Comparison of ENCODE assay signal across 9 mouse cellular contexts in genomic region chr9:35362276-35362675, GRCm38 (mm10). TPM values are rescaled to one million over a fixed set of nuclear protein-coding genes. Genes with fewer than 3 reads are reported as not detected.
DNase-seq lines count a peak whose midpoint lies in the region; ATAC-seq and TF ChIP-seq lines count a peak whose summit lies in the region.
"Had no signal": no experiment of that assay in that cellular context is flagged by ENCODE, and none has a peak within 500 bp of the region (broad histone marks: within the 10 kb centered on the region; RNA-seq: fewer than 3 reads in every experiment).

No protein-coding gene starts in this region.

- H3K4me2 ChIP-seq in limb, embryonic 14.5 days (replicated peaks; ENCODE audit: low read depth, low read length, severe bottlenecking): no peak overlapping the region

- TF ChIP-seq CTCF in kidney, adult 2 months (conservative IDR thresholded peaks at IDR 0.05; ENCODE audit: insufficient read depth, insufficient read length, low read depth, low read length): no peak
- no peak for TF ChIP-seq CTCF in heart, adult 2 months (IDR thresholded peaks at IDR 0.05)

- H3K27me3 ChIP-seq in kidney, adult 2 months (replicated peaks; ENCODE audit: control insufficient read depth, insufficient read depth, low read length): no peaks in the 10 kb centered on the region
- no peaks in the 10 kb centered on the region for H3K27me3 ChIP-seq in heart, adult 2 months (ENCODE audit: control insufficient read depth, insufficient read depth, low read length)
- no peaks in the 10 kb centered on the region for H3K27me3 ChIP-seq in limb, embryonic 14.5 days (ENCODE audit: control insufficient read depth, insufficient read depth, low read length)

- WGBS in kidney, adult 2 months: 54% methylated on average over 7 of the region's 7 CpGs
- WGBS in heart, adult 2 months: 57% methylated on average over 7 of the region's 7 CpGs
- 38% methylated on average over 7 of the region's 7 CpGs for WGBS in limb, embryonic 14.5 days

- H3K9me3 ChIP-seq in limb, embryonic 14.5 days (ENCODE audit: control insufficient read depth, low read length): no peaks in the 10 kb centered on the region

- no peak overlapping the region for H3K27ac ChIP-seq in kidney, adult 2 months (ENCODE audit: insufficient read depth, low read depth, low read length)
- no peak overlapping the region for H3K27ac ChIP-seq in heart, adult 2 months
- H3K27ac ChIP-seq in limb, embryonic 14.5 days (replicated peaks; ENCODE audit: low read depth, low read length): peak overlapping the region; percentile 91

- no peak overlapping the region for H3K4me3 ChIP-seq in kidney, adult 2 months (ENCODE audit: insufficient read depth, low read depth, low read length)
- no peak overlapping the region for H3K4me3 ChIP-seq in heart, adult 2 months
- H3K4me3 ChIP-seq in limb, embryonic 14.5 days (replicated peaks; ENCODE audit: low read length): no peak overlapping the region

- H3K9ac ChIP-seq in heart, adult 2 months (ENCODE audit: low read depth, low read length): no peak overlapping the region
- no peak overlapping the region for H3K9ac ChIP-seq in limb, embryonic 14.5 days (ENCODE audit: low read depth, low read length, severe bottlenecking)

- peak; percentile 16 for DNase-seq in kidney, adult 2 months
- DNase-seq in kidney, adult 11 months: no peak
- peak; percentile 24 to 34 for DNase-seq in adrenal gland, postnatal 36 days
- DNase-seq in heart, adult 2 months: peak; percentile 55 to 82
- DNase-seq in limb, embryonic 14.5 days (ENCODE audit: low spot score): no peak
- DNase-seq in cerebellum, adult 9-10 months: no peak
- no peak for DNase-seq in kidney, adult 18-20 months
- no peak for DNase-seq in right cerebral cortex, adult 18-20 months
- DNase-seq: thymus, postnatal 4 days had no signal

- no peak for TF ChIP-seq POLR2A in kidney, adult 2 months (IDR thresholded peaks at IDR 0.05; ENCODE audit: low read depth, low read length)
- TF ChIP-seq POLR2A in heart, adult 2 months (IDR thresholded peaks at IDR 0.05; ENCODE audit: insufficient read depth, low read depth, low read length): no peak
- TF ChIP-seq POLR2A in limb, embryonic 14.5 days (IDR thresholded peaks at IDR 0.05; ENCODE audit: borderline replicate concordance, extremely low read depth, insufficient read depth, insufficient read length): no peak

- no peaks in the 10 kb centered on the region for H3K4me1 ChIP-seq in kidney, adult 2 months (ENCODE audit: control insufficient read depth, insufficient read depth, low read length)
- peaks cover 5% of the 10 kb centered on the region for H3K4me1 ChIP-seq in heart, adult 2 months (ENCODE audit: control insufficient read depth, insufficient read depth, low read length)
- peaks cover 51% of the 10 kb centered on the region for H3K4me1 ChIP-seq in limb, embryonic 14.5 days (ENCODE audit: control insufficient read depth, insufficient read depth, low read length)

- intact Hi-C loops in heart, adult 2 months (cut with DNase I): no loop called here

- no peaks in the 10 kb centered on the region for H3K36me3 ChIP-seq in kidney, adult 2 months (ENCODE audit: control insufficient read depth, insufficient read depth, low read length)
- H3K36me3 ChIP-seq in heart, adult 2 months (ENCODE audit: control insufficient read depth, insufficient read depth, low read length): no peaks in the 10 kb centered on the region
- H3K36me3 ChIP-seq in limb, embryonic 14.5 days (ENCODE audit: control insufficient read depth, insufficient read depth, low read length): no peaks in the 10 kb centered on the region

- H3K79me2 ChIP-seq in heart, adult 2 months (replicated peaks; ENCODE audit: control insufficient read depth, insufficient read depth, low read length): no peaks in the 10 kb centered on the region

- peak; percentile 47; the same call in 1 of the 2 replicates for TF ChIP-seq EP300 in heart, adult 2 months (IDR thresholded peaks at IDR 0.05; ENCODE audit: insufficient read depth, low read depth, low read length)

- no peak for ATAC-seq in limb, embryonic 14.5 days (ENCODE audit: low FRiP score, low read depth)

RNA-seq across cellular contexts. Expression of gene Cdon, which starts 58.7 kb away (rescaled TPM):
- 3.7 and 4.0 TPM in 2 replicates for polyA plus RNA-seq in kidney, adult 2 months (2012; rRNA removed)
- 10 to 100 TPM; 14.2 to 17.9 TPM for total RNA-seq in adrenal gland, postnatal 36 days (2021)
- total RNA-seq in heart, adult 2 months (2021): 10 to 100 TPM in 1 of 2 experiments, 1 to 10 TPM in 1; 9.7 to 10.2 TPM
- polyA plus RNA-seq in heart, adult 2 months (2012; rRNA removed): 6.0 and 10.9 TPM in 2 replicates
- 83.7 and 98.3 TPM in 2 replicates for polyA plus RNA-seq in limb, embryonic 14.5 days (2012; rRNA removed)
- polyA plus RNA-seq in limb, embryonic 14.5 days (2014; fragmentation: Nextera tagmentation; extraction: Ambion mirVana): 39.6 and 40.9 TPM in 2 replicates

Comparison
In these comparisons a context has a peak if more than half of its experiments do, and no peak if none do; other contexts are left out.
1. DNase-seq: peak in kidney, adult 2 months (single experiment), adrenal gland, postnatal 36 days (2 of 2) and heart, adult 2 months (2 of 2); none in kidney, adult 11 months (single experiment), limb, embryonic 14.5 days (single experiment), cerebellum, adult 9-10 months (single experiment), kidney, adult 18-20 months (single experiment) and right cerebral cortex, adult 18-20 months (single experiment).